Mouse (Mus musculus) heart, postnatal 0 days (tissue): ENCODE data around the gene Fbxw20. TPM values are rescaled to one million over a fixed set of nuclear protein-coding genes. Genes with fewer than 3 reads are reported as not detected.
"Not testable (repeated sequence)": the region's sequence is repeated elsewhere in the genome, so short reads cannot be mapped to it uniquely, and the experiment has no call there.

Experiments
- ATAC-seq: fragments of 200-750 bp; cut with Nextera tagmentation; 2 replicates; pipeline ENCODE4 v1.8.0; 2017; ENCODE audit warnings: low read depth, moderate number of reproducible peaks, moderate library complexity; ENCODE audit not compliant: insufficient read depth
- DNase-seq: peaks from one replicate; pipeline ENCODE4 v3.0.0-alpha.2; 2016; ENCODE audit warnings: low spot score
- H3K27ac ChIP-seq: fragments of 300-500 bp; sonication (generic); 2 replicates; pipeline ENCODE4 v1.5.1; 2014; ENCODE audit warnings: low read depth, mild to moderate bottlenecking
- H3K27me3 ChIP-seq: fragments of 300-500 bp; sonication (generic); 2 replicates; pipeline ENCODE4 v1.6.1; 2014; ENCODE audit warnings: low read length, mixed read lengths; ENCODE audit not compliant: control insufficient read depth, insufficient read depth
- H3K36me3 ChIP-seq: fragments of 300-500 bp; sonication (generic); replicated peaks from 2 replicates; pipeline ENCODE4 v1.6.1; 2014; ENCODE audit warnings: low read length, mixed read lengths; ENCODE audit not compliant: control insufficient read depth, insufficient read depth
- H3K4me1 ChIP-seq: fragments of 300-500 bp; sonication (generic); 2 replicates; pipeline ENCODE4 v1.6.1; 2014; ENCODE audit warnings: antibody characterized with exemption; ENCODE audit not compliant: control insufficient read depth, insufficient read depth
- H3K4me2 ChIP-seq: fragments of 300-500 bp; sonication (generic); 2 replicates; pipeline ENCODE4 v1.6.1; 2014; ENCODE audit warnings: low read depth, mild to moderate bottlenecking, low read length, moderate library complexity
- H3K4me3 ChIP-seq: fragments of 300-500 bp; sonication (generic); 2 replicates; pipeline ENCODE4 v1.5.1; 2014; ENCODE audit warnings: low read depth, low read length
- H3K9ac ChIP-seq: fragments of 300-500 bp; sonication (generic); replicated peaks from 2 replicates; pipeline ENCODE4 v1.6.1; 2014; ENCODE audit warnings: low read depth, low read length, mixed read lengths
- H3K9me3 ChIP-seq: fragments of 300-500 bp; sonication (generic); replicated peaks from 2 replicates; pipeline ENCODE4 v1.6.1; 2016; ENCODE audit warnings: low read length; ENCODE audit not compliant: control insufficient read depth
- CTCF ChIP-seq: IDR thresholded peaks from 2 replicates; pipeline ENCODE4 v1.5.1; 2016; ENCODE audit warnings: antibody characterized with exemption, control low read depth, low read depth
- EP300 ChIP-seq: IDR thresholded peaks from 2 replicates; pipeline ENCODE4 v1.6.1; 2016; ENCODE audit warnings: antibody characterized with exemption, low read depth
- WGBS: fragments of 180-500 bp; shearing (Covaris S2); extraction: QIAGEN DNeasy Blood & Tissue Kit; methylation state at CpG from one replicate; pipeline ENCODE4 v1.1.7; 2014; 5-methylcytosine and 5-hydroxymethylcytosine counted together
- polyA plus RNA-seq: library from polyadenylated mRNA; unstranded; fragments of >200 nt; fragmentation: Nextera tagmentation; extraction: Ambion mirVana; gene quantifications from 2 replicates; pipeline ENCODE4 v1.2.1, GENCODE M21; 2015
- total RNA-seq: library from RNA; depleted of rRNA; stranded (reverse); fragments of >200 nt; gene quantifications from 2 replicates; pipeline ENCODE4 v1.2.3, GENCODE M21; 2014; ENCODE audit warnings: low replicate concordance; rRNA removed

Fbxw20 gene
- total RNA-seq (1.5 TPM in 1 of 2 replicates, not detected in the other), polyA plus RNA-seq (not detected in 2 replicates)

DNA sequence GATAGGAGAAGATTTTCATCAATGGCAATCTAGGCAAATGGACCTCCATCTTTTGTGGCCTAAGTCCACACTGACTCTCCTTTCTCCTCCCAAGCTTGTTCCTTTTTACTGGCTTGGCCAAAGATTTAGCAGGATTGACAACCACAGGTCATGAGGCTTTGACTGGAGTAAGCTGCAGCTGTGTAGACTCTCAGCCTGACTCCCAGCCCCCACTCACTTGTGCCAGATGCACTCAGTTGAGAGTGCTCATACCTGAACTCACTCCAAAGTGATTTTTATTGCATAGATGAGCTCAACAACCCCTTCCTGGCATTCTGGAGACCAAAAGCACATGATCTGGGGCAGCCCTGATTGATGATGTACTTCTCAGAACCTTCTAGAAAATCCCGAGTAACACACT lies at the start of gene Fbxw20:
TSS of gene Fbxw20 (minus strand) at position 101 of the 400 bp plus-strand sequence.
- no peak within 1 kb of the TSS for H3K27ac ChIP-seq
- H3K4me1 ChIP-seq: no peaks in the 10 kb centered on the region
- H3K4me3 ChIP-seq: no peak within 1 kb of the TSS
- DNase-seq (no peak), ATAC-seq (no peak)
- 64% methylated on average over 1 of the region's 1 CpGs for WGBS
- H3K27me3 ChIP-seq: no peaks in the 10 kb centered on the region
- no peak within 1 kb of the TSS for H3K4me2 ChIP-seq
- TF ChIP-seq CTCF (no peak), EP300 (no peak)
- no peak within 1 kb of the TSS for H3K9ac ChIP-seq
- H3K36me3 ChIP-seq: no peaks in the 10 kb centered on the region
- no peaks in the 10 kb centered on the region for H3K9me3 ChIP-seq

DNA sequence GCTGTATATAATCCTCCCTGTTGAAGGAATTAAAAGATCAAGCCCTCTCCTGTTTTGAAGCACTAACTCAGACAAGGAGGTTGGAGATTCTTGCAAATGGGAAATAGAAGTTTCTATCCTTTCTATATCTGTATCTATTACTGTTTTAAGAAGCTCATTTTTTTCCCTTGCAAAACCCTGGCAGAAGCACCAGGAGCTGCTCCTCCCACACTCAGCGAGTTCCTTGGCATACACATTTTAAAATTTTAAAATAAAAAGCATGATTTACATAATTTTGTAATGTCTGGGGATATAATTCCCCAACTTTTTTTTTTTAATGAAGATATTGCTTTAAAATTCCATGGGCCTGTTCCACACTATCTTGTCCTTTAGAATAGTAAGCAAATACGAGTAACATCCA lies 28.5 kb upstream of the Fbxw20 start:
- H3K27ac ChIP-seq: no peak overlapping the region
- H3K27me3 ChIP-seq: no peaks in the 10 kb centered on the region
- no peak overlapping the region for H3K4me2 ChIP-seq
- no peak overlapping the region for H3K9ac ChIP-seq
- peaks cover 6% of the 10 kb centered on the region; the same call in 1 of the 2 replicates for H3K9me3 ChIP-seq
- ATAC-seq (no peak), DNase-seq (no peak)
- no peaks in the 10 kb centered on the region for H3K4me1 ChIP-seq
- TF ChIP-seq CTCF: no peak
- TF ChIP-seq EP300: no peak
- 59% methylated on average over 2 of the region's 2 CpGs for WGBS
- H3K4me3 ChIP-seq: no peak overlapping the region
- H3K36me3 ChIP-seq: no peaks in the 10 kb centered on the region

DNA sequence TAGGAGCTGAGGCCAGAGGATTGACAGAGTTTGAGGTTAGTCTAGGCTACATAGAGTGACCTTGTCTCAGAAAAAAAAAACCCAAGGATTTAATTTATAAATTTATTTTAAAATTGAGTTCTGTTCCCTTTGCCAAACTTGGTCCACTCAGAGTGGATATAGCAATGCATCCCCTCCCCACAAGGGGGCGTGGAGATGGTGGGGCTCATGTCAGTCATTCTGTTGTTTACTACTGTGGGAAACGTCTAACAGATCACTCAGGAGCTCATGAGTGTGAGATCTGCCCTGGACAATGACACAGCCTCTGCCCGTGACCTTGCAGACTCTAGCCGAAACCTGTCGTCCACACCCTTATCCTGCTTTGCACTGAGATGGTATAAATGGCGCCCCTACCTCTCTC lies 16.1 kb downstream of the Fbxw20 start:
- H3K27ac ChIP-seq: no peak overlapping the region
- no peaks in the 10 kb centered on the region for H3K4me1 ChIP-seq
- no peak overlapping the region for H3K4me3 ChIP-seq
- no peak overlapping the region for H3K9ac ChIP-seq
- H3K27me3 ChIP-seq: no peaks in the 10 kb centered on the region
- H3K9me3 ChIP-seq: 0 out of 2 replicates have a peak, but pooled peaks cover 4% of the 10 kb centered on the region
- H3K4me2 ChIP-seq: no peak overlapping the region
- 56% methylated on average over 6 of the region's 6 CpGs for WGBS
- DNase-seq: no peak
- TF ChIP-seq EP300 (no peak), CTCF (no peak)
- H3K36me3 ChIP-seq: no peaks in the 10 kb centered on the region
- no peak for ATAC-seq

DNA sequence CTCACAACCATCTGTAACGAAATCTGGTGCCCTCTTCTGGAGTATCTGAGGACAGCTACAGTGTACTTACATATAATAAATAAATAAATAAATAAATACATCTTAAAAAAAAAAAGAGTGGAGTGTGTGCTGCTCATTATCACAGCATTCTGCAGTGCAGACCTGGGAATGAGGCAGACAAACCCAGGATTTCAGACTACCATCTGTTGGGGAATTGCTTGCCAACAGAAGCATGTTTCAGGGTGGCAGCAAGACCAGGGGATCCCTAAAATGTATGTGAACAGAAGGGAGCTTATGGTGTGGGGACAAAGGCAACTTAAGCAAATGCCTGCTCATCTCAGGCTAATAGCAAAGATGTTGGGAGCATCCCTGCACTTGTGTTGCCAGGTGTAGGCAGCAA lies 33.2 kb downstream of the Fbxw20 start:
- not testable (repeated sequence) for H3K4me2 ChIP-seq, DNase-seq
- 54% methylated on average over 1 of the region's 1 CpGs for WGBS

DNA sequence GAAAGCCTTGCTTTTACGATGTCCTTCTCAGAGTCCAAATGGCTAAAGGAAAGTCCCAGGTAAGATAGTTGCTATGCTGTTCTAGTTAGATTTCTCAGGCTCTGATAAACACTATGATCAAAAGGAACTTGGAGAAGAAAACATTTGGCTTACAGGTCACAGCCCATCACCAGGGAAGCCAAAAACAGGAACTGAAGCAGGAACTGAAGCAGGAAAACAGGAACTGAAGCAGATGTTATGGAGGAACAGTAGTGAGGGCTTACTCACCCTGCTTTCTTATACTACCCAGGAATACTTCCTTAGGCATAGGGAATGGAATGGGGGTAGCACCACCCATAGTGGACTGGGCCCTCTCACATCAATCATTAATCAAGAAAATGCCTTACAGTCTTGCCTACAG lies 34.2 kb downstream of the Fbxw20 start:
- H3K36me3 ChIP-seq: no peaks in the 10 kb centered on the region
- WGBS: 94% methylated on average over 1 of the region's 1 CpGs
- no peaks in the 10 kb centered on the region for H3K27me3 ChIP-seq
- no peaks in the 10 kb centered on the region for H3K4me1 ChIP-seq
- no peak overlapping the region for H3K4me2 ChIP-seq
- no peak overlapping the region for H3K4me3 ChIP-seq
- H3K27ac ChIP-seq: no peak overlapping the region
- no peaks in the 10 kb centered on the region for H3K9me3 ChIP-seq
- TF ChIP-seq EP300 (no peak), CTCF (no peak)
- no peak overlapping the region for H3K9ac ChIP-seq
- ATAC-seq: no peak
- no peak for DNase-seq

More for the DNA sequence above, 33.2 kb downstream of the Fbxw20 start:
- not testable (repeated sequence) for H3K4me3 ChIP-seq, H3K27ac ChIP-seq, H3K36me3 ChIP-seq, H3K4me1 ChIP-seq, H3K27me3 ChIP-seq, H3K9me3 ChIP-seq, H3K9ac ChIP-seq, ATAC-seq

DNA sequence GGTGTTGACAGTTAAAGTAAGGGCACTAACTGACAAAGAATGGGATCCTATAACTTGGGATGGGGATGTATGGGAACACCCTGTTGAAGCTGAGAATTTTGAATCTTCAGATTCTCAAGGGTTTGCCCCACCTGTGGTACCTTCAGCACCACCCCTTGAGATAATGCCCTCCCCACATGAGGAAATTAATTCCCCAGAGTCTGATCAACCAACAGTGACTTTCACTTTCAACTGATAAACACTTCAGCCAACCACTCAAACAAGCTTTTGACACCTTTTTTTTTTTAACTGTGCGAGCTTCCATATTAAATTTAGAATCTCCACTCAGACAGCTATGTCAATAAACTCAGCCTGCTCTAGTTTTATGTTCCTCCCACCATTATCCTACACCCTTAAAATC lies 35.2 kb downstream of the Fbxw20 start:
- WGBS: 27% methylated on average over 1 of the region's 1 CpGs
- H3K27me3 ChIP-seq: no peaks in the 10 kb centered on the region
- H3K4me3 ChIP-seq: no peak overlapping the region
- TF ChIP-seq EP300 (no peak), CTCF (no peak)
- no peak overlapping the region for H3K4me2 ChIP-seq
- DNase-seq (no peak), ATAC-seq (no peak)
- H3K27ac ChIP-seq: no peak overlapping the region
- H3K36me3 ChIP-seq: no peaks in the 10 kb centered on the region
- H3K9ac ChIP-seq: no peak overlapping the region
- no peaks in the 10 kb centered on the region for H3K4me1 ChIP-seq
- no peaks in the 10 kb centered on the region for H3K9me3 ChIP-seq

DNA sequence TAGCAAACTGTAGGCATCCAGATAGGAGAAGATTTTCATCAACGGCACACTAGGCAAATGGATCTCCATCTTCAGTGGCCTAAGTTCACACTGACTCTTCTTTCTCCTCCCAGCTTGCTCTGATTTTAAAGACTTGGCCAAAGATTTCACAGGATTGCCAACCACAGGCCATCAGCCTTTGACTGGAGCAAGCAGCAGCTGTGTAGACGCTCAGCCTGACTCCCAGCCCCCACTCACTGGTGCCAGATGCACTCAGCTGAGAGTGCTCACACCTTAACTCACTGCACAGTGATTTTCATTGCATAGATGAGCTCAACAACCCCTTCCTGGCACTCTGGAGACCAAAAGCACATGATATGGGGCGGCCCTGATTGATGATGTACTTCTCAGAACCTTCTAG lies 38.7 kb downstream of the Fbxw20 start, which contains the start of gene Fbxw13:
TSS of gene Fbxw13 (minus strand) at position 101 of the 400 bp plus-strand sequence.
- not testable (repeated sequence) for H3K4me2 ChIP-seq, H3K4me1 ChIP-seq, ATAC-seq, DNase-seq, H3K9ac ChIP-seq, H3K9me3 ChIP-seq, H3K27ac ChIP-seq, H3K36me3 ChIP-seq, H3K4me3 ChIP-seq, H3K27me3 ChIP-seq
- WGBS: 67% methylated on average over 3 of the region's 3 CpGs
